Mouse (Mus musculus) kidney, postnatal 0 days (tissue): Measurements from ENCODE around the gene Wdr93. TPM values are rescaled to one million over a fixed set of nuclear protein-coding genes. Genes with fewer than 3 reads are reported as not detected.

ENCODE experiments used
- ATAC-seq: fragments of 200-750 bp; cut with Nextera tagmentation; replicated peaks from 2 replicates; pipeline ENCODE4 v1.8.0; 2017; ENCODE audit warnings: low read depth, moderate number of reproducible peaks, moderate TSS enrichment, moderate library complexity; ENCODE audit not compliant: low FRiP score
- DNase-seq: peaks from one replicate; pipeline ENCODE4 v3.0.0-alpha.2; 2016; ENCODE audit warnings: low spot score
- H3K27ac ChIP-seq: fragments of 300-500 bp; sonication (generic); 2 replicates; pipeline ENCODE4 v1.5.1; 2014; ENCODE audit warnings: mild to moderate bottlenecking
- H3K27me3 ChIP-seq: fragments of 300-500 bp; sonication (generic); 2 replicates; pipeline ENCODE4 v1.6.1; 2014; ENCODE audit warnings: low read length, mixed read lengths; ENCODE audit not compliant: insufficient read depth
- H3K36me3 ChIP-seq: fragments of 300-500 bp; sonication (generic); 2 replicates; pipeline ENCODE4 v1.6.1; 2014; ENCODE audit warnings: low read length, mixed read lengths; ENCODE audit not compliant: insufficient read depth
- H3K4me1 ChIP-seq: fragments of 300-500 bp; sonication (generic); replicated peaks from 2 replicates; pipeline ENCODE4 v1.6.1; 2014; ENCODE audit warnings: antibody characterized with exemption, low read length, mixed read lengths; ENCODE audit not compliant: insufficient read depth
- H3K4me2 ChIP-seq: fragments of 300-500 bp; sonication (generic); 2 replicates; pipeline ENCODE4 v1.6.1; 2014; ENCODE audit warnings: mild to moderate bottlenecking, low read length, moderate library complexity, mixed read lengths
- H3K4me3 ChIP-seq: fragments of 300-500 bp; sonication (generic); replicated peaks from 2 replicates; pipeline ENCODE4 v1.5.1; 2014; ENCODE audit warnings: low read depth, low read length
- H3K9ac ChIP-seq: fragments of 300-500 bp; sonication (generic); 2 replicates; pipeline ENCODE4 v1.6.1; 2014; ENCODE audit warnings: low read depth, low read length
- H3K9me3 ChIP-seq: fragments of 300-500 bp; sonication (generic); replicated peaks from 2 replicates; pipeline ENCODE4 v1.6.1; 2016; ENCODE audit warnings: low read length, inconsistent platforms, mixed read lengths
- CTCF ChIP-seq: IDR thresholded peaks from 2 replicates; pipeline ENCODE4 v1.5.1; 2016; ENCODE audit warnings: antibody characterized with exemption, low read depth, mild to moderate bottlenecking, moderate library complexity
- WGBS: fragments of 180-500 bp; shearing (Covaris S2); extraction: QIAGEN DNeasy Blood & Tissue Kit; methylation state at CpG from one replicate; pipeline ENCODE4 v1.1.7; 2014; 5-methylcytosine and 5-hydroxymethylcytosine counted together
- polyA plus RNA-seq: library from polyadenylated mRNA; unstranded; fragments of >200 nt; fragmentation: Nextera tagmentation; extraction: Ambion mirVana; gene quantifications from 2 replicates; pipeline ENCODE4 v1.2.1, GENCODE M21; 2015

The Wdr93 gene
- polyA plus RNA-seq, 1 experiment from 2014 or later: 0.26 TPM

DNA sequence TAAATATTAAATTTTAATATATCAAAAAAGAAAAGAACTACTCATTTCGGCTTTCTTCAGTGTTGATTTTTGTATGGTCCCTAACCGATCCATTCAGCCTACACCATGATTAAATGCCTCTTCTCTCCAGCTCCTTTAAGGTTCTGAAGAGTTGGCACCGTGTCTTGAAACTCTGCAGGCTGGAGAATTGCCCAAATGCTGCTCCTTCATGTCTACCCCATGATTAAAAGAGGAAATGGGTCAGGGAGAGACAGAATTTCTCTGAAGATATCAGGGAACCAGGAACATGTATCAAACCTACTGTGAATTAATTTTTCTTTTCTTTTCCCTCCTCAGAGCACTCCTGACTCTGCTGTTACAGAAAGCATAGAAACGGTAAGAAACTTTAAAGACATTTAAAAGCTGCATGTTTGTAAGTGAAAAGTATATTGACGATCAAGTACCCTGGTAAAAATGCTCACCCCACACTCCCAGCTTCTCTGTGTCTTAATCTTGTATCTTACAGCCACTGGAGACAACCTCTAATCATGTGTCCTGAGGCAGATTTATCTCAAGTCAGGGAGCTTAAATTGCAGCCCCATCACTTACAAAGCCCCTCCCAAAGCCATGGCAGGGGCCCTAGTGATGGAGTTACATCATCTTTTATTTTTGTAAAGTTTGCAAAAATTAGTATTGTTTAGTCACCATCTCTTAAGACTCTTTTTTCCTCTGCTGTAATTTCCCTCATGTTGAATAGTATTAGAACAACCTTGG is 18.3 kb downstream of the Wdr93 start:
- TF ChIP-seq CTCF: no peak
- Histone ChIP-seq H3K9ac (no peak overlapping the region), H3K27ac (no peak overlapping the region), H3K27me3 (no peaks in the 10 kb centered on the region; the same call in 1 of the 2 replicates), H3K36me3 (no peaks in the 10 kb centered on the region), H3K4me3 (no peak overlapping the region), H3K4me2 (no peak overlapping the region), H3K9me3 (no peaks in the 10 kb centered on the region), H3K4me1 (no peaks in the 10 kb centered on the region)
- WGBS: 69% methylated on average over 5 of the region's 5 CpGs
- ATAC-seq (no peak), DNase-seq (no peak)

GRCm38 (mm10) chr7:79762106-79762505 is 19.1 kb downstream of the Wdr93 start:
- H3K27me3 ChIP-seq: no peaks in the 10 kb centered on the region
- WGBS: 73% methylated on average over 8 of the region's 8 CpGs
- no peak for TF ChIP-seq CTCF
- H3K9me3 ChIP-seq: no peaks in the 10 kb centered on the region
- ATAC-seq (no peak), DNase-seq (no peak)
- no peaks in the 10 kb centered on the region for H3K36me3 ChIP-seq
- H3K27ac ChIP-seq: no peak overlapping the region
- no peak overlapping the region for H3K4me2 ChIP-seq
- no peaks in the 10 kb centered on the region for H3K4me1 ChIP-seq
- no peak overlapping the region for H3K9ac ChIP-seq
- H3K4me3 ChIP-seq: no peak overlapping the region

- H3K27me3 ChIP-seq: no peaks in the 10 kb centered on the region
- H3K4me2 ChIP-seq: no peak overlapping the region
- DNase-seq: no peak
- ATAC-seq: no peak
- H3K9me3 ChIP-seq: no peaks in the 10 kb centered on the region
- H3K4me3 ChIP-seq: no peak overlapping the region
- peak; percentile 32; the same call in 1 of the 2 replicates for TF ChIP-seq CTCF
- H3K36me3 ChIP-seq: no peaks in the 10 kb centered on the region
- no peak overlapping the region for H3K27ac ChIP-seq
- H3K9ac ChIP-seq: no peak overlapping the region
- WGBS: 31% methylated on average over 1 of the region's 1 CpGs
- no peaks in the 10 kb centered on the region for H3K4me1 ChIP-seq
These were observed 23.0 kb downstream of the Wdr93 start for GRCm38 (mm10) chr7:79765991-79766390.

GRCm38 (mm10) chr7:79769664-79770063 is 26.7 kb downstream of the Wdr93 start:
- Histone ChIP-seq H3K36me3 (no peaks in the 10 kb centered on the region), H3K4me2 (no peak overlapping the region), H3K27me3 (no peaks in the 10 kb centered on the region), H3K4me3 (no peak overlapping the region), H3K9ac (no peak overlapping the region), H3K4me1 (no peaks in the 10 kb centered on the region), H3K27ac (no peak overlapping the region), H3K9me3 (no peaks in the 10 kb centered on the region)
- ATAC-seq (no peak), DNase-seq (no peak)
- TF ChIP-seq CTCF: no peak
- 65% methylated on average over 3 of the region's 3 CpGs for WGBS

GRCm38 (mm10) chr7:79771561-79772512 is 28.9 kb downstream of the Wdr93 start:
- no peak overlapping the region for H3K9ac ChIP-seq
- 51% methylated on average over 15 of the region's 15 CpGs for WGBS
- H3K27ac ChIP-seq: no peak overlapping the region
- no peaks in the 10 kb centered on the region for H3K9me3 ChIP-seq
- H3K4me3 ChIP-seq: no peak overlapping the region
- no peak for ATAC-seq
- DNase-seq: no peak
- H3K4me2 ChIP-seq: no peak overlapping the region
- no peaks in the 10 kb centered on the region for H3K4me1 ChIP-seq
- no peaks in the 10 kb centered on the region for H3K36me3 ChIP-seq
- no peak for TF ChIP-seq CTCF
- no peaks in the 10 kb centered on the region for H3K27me3 ChIP-seq
